Mouse (Mus musculus) 3134 (cell line): Measurements from ENCODE around the gene Zfp598.
A peak's percentile ranks its signal among the peaks of the same experiment; 100 is the strongest.
"Not testable (repeated sequence)": the region's sequence is repeated elsewhere in the genome, so short reads cannot be mapped to it uniquely, and the experiment has no call there.

Experiments used
- DNase-seq: peaks from one replicate; pipeline ENCODE4 v3.0.0-alpha.2; 2011; ENCODE audit warnings: low spot score; ENCODE audit not compliant: insufficient read length; ENCODE audit errors: extremely low read depth

Gene Zfp598

DNA sequence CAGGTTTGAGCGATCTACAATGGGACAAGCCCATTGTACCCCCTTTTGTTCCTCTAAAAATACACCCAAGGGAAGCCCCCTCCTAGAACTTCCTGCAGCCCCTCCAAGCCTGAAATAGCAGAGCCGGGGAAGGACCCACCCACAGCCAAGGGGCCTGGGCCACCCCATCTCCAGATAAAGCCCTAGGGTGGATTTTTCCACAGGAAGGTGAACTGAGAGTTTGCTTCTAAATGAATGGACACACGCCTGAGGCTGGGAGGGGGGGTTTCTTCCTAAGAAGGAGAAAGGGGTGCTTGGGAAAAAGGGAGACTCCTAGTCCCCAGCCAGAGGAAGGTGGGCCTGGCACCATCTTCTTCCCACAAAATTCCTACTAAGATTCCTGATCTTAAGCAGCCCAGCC, 23.6 kb upstream of the Zfp598 start:
- no peak for DNase-seq

DNA sequence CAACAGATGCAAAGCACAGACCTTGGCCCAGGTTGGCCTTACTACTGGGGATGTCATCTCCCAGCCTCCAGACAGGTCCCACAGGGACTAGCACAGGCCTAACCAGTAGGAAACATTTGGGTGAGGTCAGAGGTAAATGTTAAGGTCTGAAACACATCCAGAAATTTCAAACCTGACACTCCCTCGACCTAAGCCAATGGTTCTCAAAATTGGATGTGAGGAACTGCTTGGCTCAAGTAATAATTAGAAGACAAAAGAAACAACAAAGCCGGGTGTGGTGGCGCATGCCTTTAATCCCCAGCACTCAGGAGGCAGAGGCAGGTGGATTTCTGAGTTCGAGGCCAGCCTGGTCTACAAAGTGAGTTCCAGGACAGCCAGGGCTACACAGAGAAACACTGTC, 23.1 kb upstream of the Zfp598 start:
- no peak for DNase-seq

DNA sequence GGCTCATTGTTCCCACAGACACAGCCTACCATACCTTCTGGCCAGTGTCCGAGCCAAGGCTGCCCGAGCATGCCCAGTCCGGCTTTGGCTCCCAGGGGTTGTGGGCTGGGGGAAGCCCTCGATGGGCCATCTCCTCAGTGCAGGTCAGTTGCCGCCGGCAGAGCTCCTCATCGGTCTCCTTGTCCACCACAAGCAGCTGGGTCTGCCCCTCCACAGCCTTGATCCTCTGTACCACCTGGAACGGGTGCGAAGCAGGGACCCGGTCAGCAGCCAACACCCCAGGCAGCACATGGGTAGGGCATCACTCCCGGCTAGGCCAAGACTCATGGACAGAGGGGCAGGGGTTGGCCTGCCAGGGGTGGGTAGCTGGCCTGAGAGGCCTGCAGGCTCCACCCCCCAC, 22.0 kb upstream of the Zfp598 start:
- no peak for DNase-seq

DNA sequence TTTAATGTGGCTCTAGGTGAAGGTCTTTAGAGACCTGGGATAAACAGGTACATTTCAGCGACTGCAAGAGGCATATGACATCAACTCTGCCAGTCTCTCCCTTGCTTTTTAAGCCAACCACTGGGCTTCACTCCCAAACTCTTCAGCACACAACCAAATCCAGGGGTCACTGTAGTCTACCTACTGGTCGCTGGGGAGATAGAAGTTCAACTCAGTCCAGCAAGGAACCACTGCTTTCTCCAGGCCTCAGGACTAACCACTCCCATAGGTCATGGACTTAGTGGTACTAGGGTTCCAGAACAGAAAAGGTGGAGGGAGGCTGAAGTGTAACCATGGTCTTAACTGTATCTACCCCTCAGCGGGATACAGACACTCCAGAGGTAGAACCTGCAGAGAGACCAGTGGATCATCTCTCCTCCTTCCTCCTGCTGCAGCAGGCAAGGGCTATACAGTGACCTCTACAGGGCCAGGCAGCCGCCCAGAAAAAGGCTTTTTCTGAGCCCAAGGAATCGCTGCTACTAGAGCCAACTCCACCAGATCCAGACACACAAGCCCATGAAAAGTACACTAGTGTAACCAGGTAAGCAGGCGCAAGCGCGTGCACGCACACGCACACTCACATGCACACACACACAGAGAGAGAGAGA, 20.6 kb upstream of the Zfp598 start:
- no peak for DNase-seq

DNA sequence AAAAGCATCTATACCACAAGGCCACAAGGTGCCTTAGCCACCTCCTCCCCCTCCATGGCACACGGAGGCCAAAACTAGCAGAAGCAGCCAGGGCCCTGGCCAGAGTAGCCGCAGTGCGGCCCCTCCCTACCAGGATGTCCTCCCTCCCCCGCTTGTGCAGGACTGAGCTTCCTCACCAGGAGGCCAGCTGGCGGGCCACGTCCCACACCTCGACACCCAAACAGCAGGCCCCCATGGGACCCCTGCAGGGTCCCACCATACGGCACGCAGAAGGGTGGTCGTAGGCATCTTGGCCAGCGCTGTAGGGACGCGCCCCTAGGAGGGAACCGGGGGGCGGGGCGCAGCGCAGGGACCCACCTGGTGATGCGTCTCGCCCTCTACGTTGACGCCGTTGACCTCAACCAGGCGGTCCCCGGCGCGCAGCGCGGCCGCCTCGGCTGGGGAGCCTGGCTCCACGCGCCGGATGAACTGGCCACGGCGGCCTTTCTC, 19.9 kb upstream of the Zfp598 start:
- no peak for DNase-seq

DNA sequence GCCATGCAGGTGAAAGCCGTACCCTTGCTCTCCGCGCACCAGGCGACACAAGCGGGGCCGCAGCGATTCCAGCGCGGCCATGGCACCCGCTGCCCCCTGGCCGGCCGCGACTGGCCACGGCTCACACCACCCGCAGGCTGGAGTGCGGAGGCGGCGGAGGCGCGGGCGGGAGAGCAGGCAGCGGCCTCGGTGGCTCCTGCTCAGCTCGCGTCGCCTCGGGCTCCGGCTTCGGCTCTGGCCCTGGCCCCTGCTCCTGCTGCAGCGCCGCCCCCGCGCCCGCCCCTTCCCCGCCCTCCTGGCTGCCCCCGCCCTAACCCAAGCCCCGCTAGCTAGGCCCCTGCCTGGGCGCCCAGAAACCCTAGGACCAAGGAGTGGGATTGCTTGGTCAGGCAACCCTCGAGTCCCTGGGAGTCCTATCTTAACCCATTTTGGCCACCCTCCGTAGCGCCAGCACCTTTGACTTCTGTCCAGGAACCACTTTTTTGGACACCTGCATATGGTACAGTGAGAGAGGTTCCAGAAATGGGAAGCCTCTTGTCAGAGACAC, 19.3 kb upstream of the Zfp598 start, which contains the start of gene Slc9a3r2:
Gene Slc9a3r2 (minus strand): TSS at position 258 of the 547 bp plus-strand sequence.
- no peak for DNase-seq

DNA sequence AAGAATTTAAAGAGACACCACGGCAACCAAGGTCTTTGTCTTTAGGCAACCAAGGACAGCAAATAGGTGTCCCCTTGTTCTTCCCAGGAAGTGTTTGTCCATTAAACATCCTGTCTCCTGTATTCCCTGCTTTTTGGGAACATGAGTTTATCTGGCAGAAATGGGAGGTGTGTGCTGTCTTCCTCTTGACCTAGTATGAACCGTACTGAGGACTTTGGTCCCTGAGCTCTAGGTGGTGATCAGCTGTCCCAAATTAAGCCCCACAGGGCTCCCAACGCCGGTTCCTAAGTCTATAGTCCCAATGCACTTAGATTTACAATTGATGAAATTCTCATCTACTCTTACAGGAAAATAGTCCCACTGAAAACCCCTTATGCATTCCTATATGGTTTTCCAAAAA, 18.7 kb upstream of the Zfp598 start:
- no peak for DNase-seq

DNA sequence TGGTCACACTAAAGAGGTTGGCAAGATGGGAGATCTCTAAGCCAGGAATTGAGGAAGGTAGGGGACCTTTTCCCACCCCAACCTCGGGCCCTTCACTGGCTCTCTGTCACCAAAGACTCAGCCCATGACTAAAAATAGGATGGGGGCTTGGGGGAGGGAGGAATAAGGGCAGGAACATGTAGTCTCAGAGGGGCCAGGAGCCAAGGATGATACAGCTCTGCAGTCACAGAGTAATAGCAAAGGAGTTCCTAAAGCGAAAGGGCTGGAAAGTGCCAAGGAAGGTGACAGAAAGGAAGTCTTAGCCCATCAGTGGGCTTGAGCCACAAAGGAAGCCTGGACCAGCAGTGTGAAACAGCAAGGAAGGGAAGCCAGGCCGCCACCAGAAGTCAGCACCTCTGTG, 17.7 kb upstream of the Zfp598 start:
- no peak for DNase-seq

DNA sequence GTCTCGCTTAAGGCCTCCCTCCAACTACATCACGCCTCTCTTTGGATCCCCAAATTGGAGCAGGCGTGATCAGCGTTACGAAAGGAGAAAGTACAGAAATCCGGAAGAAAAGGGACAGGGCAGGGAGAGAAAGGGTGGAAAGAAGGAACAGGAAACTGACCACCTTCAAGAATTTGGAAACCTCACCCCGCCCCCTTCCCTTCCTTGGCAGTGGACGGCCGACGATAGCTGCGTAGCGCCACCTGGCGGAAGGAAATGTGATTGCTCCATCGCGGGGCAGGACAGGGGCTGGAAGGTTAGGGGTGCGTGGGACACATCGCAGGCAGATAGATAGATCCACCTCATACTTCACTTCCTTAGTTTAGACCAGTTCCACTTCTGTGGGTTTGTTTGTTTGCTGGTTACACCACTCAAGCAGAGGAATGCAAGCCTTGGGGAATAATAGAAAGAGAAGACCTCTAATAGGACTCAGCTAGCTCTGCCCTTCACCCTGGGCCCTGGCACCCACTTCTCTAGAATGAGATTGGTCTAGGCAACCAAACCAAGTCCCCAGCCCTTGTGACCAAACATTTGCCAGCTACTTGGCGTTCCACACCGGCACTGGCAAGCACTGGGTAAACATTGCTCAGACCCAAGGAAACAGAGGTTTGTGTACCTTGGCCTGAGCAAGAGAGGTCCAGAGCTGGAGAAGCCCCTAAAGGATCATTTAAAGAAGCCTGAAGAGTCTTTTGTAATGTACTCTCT, 15.3 kb upstream of the Zfp598 start:
- DNase-seq = no peak

DNA sequence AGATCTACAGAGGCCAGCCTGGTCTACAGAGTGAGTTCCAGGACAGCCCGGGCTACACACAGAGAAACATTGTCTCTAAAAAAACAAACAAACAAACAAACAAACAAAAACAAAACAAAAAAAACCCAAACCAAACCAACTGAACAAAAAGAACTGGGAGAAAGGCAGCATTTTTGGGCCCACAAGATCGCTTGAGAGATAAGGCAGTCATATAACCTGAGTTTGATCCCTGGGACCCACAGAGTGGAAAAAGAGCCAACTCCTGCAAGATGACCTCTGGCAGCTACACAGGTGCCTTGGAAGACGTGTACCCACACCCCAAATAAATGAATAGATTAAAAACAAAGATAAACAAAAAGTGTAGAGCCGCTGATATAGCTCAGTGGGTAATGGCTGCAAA, 14.5 kb upstream of the Zfp598 start:
- no peak for DNase-seq

DNA sequence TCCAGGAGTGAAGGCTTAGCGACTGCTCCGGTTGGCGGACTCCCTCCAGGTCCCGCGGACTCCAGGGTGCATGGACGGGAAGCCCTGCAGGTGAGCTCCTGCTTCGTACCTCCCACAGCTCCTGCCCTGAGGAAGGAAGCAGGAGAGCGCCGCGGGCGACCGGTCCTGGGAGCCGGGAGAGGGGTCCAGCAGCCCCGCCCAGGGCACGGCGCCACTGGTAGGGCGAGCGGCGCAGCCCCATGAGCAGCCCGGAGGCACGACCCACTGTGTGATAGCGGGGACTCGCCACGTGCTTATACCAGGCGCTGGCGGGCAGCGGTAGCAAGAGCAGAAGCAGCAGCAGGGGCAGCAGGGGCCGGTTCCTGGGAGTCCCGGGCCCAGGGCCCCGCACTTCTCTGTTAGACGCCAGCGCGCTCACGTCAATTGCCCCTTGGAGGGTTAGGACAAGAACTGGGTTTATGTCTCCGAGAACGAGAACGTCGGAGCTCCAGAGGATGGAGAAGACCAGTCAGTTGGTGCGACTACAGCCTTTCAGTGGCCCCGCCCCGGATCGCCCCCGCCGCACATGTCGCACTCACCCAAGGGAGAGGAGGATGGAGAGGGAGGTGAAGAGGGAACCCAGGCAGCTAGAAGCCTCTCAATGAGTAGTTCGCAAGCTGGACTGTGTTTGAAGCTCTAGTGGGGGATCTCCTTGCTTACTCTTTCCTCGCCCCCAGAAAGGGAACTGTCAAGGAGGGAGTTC, 11.3 kb upstream of the Zfp598 start, which contains the start of gene Npw:
Gene Npw (minus strand): TSS at position 441 of the 742 bp plus-strand sequence.
- DNase-seq = no peak

DNA sequence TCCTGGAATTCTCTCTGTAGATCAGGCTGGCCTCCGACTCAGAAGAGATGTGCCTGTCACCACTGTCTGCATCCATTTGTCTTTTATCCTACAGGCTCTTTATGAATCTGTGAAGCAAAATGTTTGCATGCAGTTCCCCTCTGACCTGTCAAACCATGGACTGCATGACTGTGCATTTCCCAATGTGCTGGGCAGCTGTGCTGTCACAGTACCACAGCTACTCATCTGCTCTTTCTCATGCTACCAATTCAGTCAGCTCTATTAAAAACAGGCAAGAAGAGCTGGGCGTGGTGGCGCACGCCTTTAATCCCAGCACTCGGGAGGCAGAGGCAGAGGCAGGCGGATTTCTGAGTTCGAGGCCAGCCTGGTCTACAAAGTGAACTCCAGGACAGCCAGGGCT, 2.5 kb upstream of the Zfp598 start:
- DNase-seq = not testable (repeated sequence)

DNA sequence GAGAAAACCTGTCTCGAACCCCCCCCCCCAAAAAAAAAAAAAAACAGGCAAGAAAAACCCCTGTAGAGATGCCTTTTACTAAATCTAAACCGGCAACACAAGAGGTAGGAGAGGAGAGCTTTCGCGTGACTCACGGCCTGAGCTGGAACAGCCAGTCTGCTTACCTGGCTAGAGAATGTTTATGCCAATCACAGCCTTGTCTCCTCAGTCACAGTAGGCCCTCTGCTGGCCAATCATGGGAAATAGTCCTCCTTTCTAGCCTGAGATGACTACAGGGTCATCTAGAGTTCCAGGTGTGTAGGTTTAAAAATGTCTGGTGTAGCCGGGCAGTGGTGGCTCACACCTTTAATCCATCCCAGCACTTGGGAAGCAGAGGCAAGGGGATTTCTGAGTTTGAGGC, 2.1 kb upstream of the Zfp598 start:
- DNase-seq = no peak

DNA sequence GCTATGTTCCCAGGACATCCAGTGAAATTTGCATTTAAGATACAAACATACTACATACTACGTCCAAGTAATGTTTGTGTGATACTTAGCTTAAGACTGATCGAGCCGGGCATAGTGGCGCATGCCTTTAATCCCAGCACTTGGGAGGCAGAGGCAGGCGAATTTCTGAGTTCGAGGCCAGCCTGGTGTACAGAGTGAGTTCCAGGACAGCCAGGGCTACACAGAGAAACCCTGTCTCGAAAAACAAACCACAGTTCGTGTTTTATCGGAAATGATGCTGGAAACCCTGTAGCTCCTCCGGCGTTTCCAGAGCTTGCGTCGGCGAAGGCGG, 308 bp upstream of the Zfp598 start:
- DNase-seq = not testable (repeated sequence)

DNA sequence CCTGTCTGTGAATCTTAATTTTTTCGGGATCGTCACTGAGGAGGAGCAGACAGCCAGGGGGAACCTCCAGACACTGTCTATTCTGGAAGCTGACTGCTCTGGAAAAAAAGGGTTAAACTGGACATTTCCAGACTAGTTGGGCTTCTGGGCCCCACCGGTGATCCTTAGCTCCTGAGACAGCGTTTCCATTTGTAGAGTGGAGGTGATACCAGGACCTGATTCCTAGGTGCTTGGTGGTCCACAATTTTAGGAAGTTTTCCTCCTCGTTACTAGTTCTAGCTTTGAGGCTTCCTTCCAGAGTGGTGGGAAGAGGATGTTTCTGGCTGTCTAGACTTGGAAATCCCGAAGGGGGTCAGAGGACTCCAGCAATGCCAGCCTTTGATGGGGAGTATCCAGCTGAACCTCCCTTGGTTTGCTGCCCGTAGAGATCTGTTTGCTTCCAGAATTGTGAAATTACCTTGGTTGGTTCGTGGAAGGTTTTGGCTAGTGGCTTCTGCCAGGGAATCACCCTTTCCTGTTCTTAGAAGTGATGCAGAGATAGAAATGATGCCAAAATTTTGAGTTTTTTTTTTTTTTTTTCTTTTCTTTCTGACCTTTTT, 858 bp downstream of the Zfp598 start:
- DNase-seq = no peak

DNA sequence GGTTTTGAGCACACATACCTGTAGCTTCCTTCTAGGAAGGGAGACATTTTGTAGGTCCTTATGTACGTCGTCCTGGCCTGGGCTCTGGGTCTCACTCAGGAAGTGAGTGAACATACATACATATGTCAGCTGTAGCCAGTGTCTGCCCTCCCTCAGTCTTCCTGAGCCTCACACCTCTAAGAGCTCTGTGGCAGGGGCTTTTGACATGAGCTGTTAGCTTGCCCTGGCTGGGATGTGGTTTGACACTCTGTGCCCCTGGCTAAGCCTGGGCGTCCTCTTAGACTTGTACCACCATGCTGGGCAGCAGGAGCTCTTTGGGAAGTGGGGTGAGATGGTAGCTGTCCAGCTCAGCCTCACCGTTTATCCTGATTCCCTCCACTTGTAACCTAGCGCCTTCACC, 1.9 kb downstream of the Zfp598 start:
- no peak for DNase-seq

DNA sequence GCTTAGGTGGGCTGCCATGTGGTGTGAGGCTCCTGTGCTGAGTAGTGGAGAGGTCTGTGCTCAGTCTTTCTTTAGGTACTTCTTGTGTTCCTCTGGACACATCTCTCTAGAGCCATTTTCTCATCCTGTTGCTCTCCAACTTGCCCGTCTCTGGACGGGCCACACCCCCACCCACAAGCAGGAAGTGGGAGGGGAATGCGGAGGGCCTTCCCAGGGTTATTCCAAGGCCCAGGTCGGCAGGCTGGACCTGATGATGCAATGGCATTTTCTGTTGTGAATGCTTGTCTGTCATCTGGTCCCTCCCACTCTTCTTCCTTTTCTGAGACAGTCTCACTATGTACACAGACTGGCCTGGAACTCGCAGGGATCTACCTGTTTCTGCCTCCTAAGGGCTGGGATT, 2.7 kb downstream of the Zfp598 start:
- peak; percentile 77 for DNase-seq

DNA sequence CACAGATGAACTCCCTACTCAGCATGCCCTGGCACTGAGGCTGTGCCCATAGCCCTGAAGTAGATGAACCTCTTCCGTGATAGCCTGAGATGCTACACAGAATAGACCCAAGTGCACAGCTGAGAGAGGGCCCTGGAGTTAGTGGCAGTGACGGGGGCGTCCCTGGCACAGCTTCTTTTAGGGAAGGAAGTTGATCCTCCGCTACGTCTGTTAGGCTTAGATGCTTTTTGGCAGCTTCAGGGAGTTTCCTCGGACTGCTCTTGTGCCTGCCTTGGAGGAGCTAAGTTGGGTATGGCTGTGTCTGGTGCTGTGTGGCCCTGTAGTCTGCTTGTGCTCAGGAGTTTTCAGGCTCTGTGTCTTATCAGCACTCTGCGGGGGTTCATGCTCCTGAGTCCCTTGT, 4.8 kb downstream of the Zfp598 start:
- DNase-seq = no peak

DNA sequence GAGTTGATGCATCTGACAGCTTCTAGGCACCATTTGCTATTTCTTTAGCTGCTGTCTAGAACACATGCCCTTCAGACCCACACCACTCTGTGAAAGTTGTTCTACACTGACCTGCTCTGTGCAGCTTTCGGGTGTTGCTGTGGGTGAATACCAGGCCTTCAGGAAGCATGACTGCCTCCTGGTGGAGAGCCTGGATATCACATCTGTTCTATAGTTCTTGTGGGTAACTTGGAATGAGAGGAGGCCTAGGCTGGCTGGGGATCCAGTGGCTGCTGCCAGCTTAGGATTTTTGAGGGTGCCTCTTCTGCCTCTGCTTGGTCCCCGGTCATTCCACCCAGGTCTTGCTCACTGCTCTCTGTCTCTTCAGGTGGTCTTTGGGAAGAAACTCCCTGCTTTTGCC, 6.7 kb downstream of the Zfp598 start:
- DNase-seq = no peak

DNA sequence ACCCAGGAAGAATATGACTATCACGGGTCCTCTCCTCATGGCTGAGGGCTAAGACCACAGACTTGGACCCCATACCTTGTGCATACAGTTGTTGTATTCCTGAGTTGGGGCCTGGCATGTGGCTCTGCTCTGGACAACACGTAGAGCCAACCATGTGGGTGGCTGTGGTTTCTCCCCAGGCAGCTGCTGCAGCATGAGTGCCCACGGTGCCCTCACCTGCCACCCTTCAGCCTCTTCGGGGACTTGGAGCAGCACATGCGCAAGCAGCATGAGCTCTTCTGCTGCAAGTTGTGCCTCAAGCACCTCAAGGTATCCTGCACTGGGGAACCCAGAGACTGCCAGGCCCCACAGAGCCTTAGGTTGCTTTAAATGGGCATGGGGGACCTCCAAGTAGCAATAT, 7.4 kb downstream of the Zfp598 start:
- DNase-seq = no peak

DNA sequence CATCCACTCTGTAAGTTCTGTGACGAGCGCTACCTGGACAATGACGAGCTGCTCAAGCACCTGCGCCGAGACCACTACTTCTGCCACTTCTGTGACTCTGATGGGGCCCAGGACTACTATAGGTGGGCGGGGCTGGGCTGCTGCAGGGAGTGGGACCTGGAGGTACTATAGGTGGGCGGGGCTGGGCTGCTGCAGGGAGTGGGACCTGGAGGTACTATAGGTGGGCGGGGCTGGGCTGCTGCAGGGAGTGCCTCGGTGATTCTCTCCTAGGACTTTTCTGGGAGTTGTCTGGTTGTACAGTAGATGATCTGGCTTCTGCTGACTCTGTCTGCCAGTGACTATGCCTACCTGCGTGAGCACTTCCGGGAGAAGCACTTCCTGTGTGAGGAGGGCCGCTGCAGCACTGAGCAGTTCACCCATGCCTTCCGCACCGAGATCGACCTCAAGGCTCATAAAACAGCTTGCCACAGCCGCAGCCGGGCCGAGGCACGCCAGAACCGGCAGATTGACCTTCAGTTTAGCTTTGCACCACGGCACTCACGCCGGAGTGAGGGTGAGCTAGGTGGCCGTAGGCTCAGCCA, 8.1 kb downstream of the Zfp598 start:
- DNase-seq = no peak
